In genomic region chr2:151891031-151891430, GRCm38 (mm10) we compare ENCODE assay signal across 14 mouse cellular contexts. TPM values are rescaled to one million over a fixed set of nuclear protein-coding genes. Genes with fewer than 3 reads are reported as not detected.
DNase-seq lines count a peak whose midpoint lies in the region.
"Had no signal": no experiment of that assay in that cellular context is flagged by ENCODE, and none has a peak within 500 bp of the region (broad histone marks: within the 10 kb centered on the region; RNA-seq: fewer than 3 reads in every experiment).

No protein-coding gene starts in this region.

- DNase-seq in heart, adult 11 months = peak; percentile 80
- no peak for DNase-seq in heart, postnatal 14 days
- DNase-seq in MN1 (ENCODE audit: low spot score) = peak; percentile 60
- peak; percentile 58 for DNase-seq in layer of hippocampus, adult 11-12 months (ENCODE audit: low spot score)
- peak; percentile 31 for DNase-seq in right cerebral cortex, adult 2 months (ENCODE audit: low spot score in 2 of 2)
- no peak for DNase-seq in thymus, adult 18-20 months
- DNase-seq in embryo, embryonic 10 days (ENCODE audit: low spot score) = no peak
- DNase-seq: cerebellum, adult 11 months; heart, postnatal 10 days; kidney, postnatal 14 days; liver, embryonic 13.5 days; lung, postnatal 10 days had no signal

- intact Hi-C loops in heart, postnatal 14 days (cut with DNase I) = no loop called here

RNA-seq across cellular contexts. Expression of gene Angpt4, which starts 20.0 kb away (rescaled TPM):
- total RNA-seq in heart, postnatal 14 days (2021) = under 1 TPM in 1 of 2 experiments, not detected in 1; 0.10 TPM
- total RNA-seq: MEL had no signal

RNA-seq across cellular contexts. Expression of gene Rspo4, which starts 48.3 kb away (rescaled TPM):
- not detected for total RNA-seq in heart, postnatal 14 days (2021)
- total RNA-seq: heart, adult 8-10 months; heart, postnatal 10 days; MEL had no signal

Comparison
In these comparisons a context has a peak if more than half of its experiments do, and no peak if none do; other contexts are left out.
1. DNase-seq: peak in heart, adult 11 months (single experiment), MN1 (single experiment), layer of hippocampus, adult 11-12 months (single experiment) and right cerebral cortex, adult 2 months (2 of 2); none in heart, postnatal 14 days (0 of 2), thymus, adult 18-20 months (0 of 2) and embryo, embryonic 10 days (single experiment).